Mouse (Mus musculus): ENCODE measurements around the gene Igf2r.

DNA sequence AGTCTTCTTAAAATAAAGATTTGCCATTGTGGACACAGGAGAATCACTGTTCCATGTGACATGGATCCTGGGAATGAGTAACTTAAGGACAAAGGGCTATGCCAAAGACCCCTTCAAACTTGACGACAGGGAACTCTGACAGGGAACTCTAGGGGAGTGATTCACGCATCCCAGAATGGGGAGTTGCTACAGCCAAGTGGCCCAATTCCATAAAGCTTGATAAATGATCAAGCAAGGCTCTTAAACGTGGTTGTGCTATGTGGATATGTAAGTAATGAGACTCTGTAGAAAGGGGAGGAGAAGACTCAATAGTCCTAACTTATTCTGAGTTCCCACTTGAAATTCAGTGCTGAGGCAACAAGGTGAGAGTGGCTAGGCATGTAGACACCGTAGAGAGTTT lies 134.7 kb downstream of the Igf2r start:
- TF ChIP-seq CTCF (IDR thresholded peaks at IDR 0.05; ENCODE audit: low read depth, low read length) = no peak
- no peak for TF ChIP-seq GATA1 (IDR thresholded peaks at IDR 0.05; ENCODE audit: borderline replicate concordance, low read length)
- TF ChIP-seq TAL1 (conservative IDR thresholded peaks at IDR 0.05; ENCODE audit: low read depth, low read length) = no peak

Measured in G1E (cell line).